Mouse (Mus musculus) urinary bladder, postnatal 10 days (tissue): Measurements from ENCODE around the gene Ppp1r1c.
A peak's percentile ranks its signal among the peaks of the same experiment; 100 is the strongest.
"Not testable (repeated sequence)": the region's sequence is repeated elsewhere in the genome, so short reads cannot be mapped to it uniquely, and the experiment has no call there.

Source experiments
- DNase-seq: peaks from one replicate; pipeline ENCODE4 v3.0.0; 2022; ENCODE audit warnings: low spot score

Gene Ppp1r1c

GRCm38 (mm10) chr2:79744164-79744563, 36.6 kb downstream of the Ppp1r1c start:
- DNase-seq = no peak

GRCm38 (mm10) chr2:79751685-79752084, 44.1 kb downstream of the Ppp1r1c start:
- DNase-seq = no peak

GRCm38 (mm10) chr2:79760018-79760417, 52.4 kb downstream of the Ppp1r1c start:
- DNase-seq = no peak

GRCm38 (mm10) chr2:79762723-79763388, 55.3 kb downstream of the Ppp1r1c start:
- DNase-seq = no peak

GRCm38 (mm10) chr2:79765032-79765431, 57.5 kb downstream of the Ppp1r1c start:
- no peak for DNase-seq

- no peak for DNase-seq
Measured at GRCm38 (mm10) chr2:79765723-79766122, 58.1 kb downstream of the Ppp1r1c start.

- DNase-seq = no peak
Measured at GRCm38 (mm10) chr2:79768625-79769024, 61.0 kb downstream of the Ppp1r1c start.

- no peak for DNase-seq
Measured at GRCm38 (mm10) chr2:79770307-79770706, 62.7 kb downstream of the Ppp1r1c start.

GRCm38 (mm10) chr2:79774372-79774771, 66.8 kb downstream of the Ppp1r1c start:
- peak; percentile 31 for DNase-seq

- DNase-seq = no peak
Measured at GRCm38 (mm10) chr2:79777801-79778200, 70.2 kb downstream of the Ppp1r1c start.

- DNase-seq = no peak
Measured at GRCm38 (mm10) chr2:79780772-79781171, 73.2 kb downstream of the Ppp1r1c start.

GRCm38 (mm10) chr2:79785541-79786134, 78.1 kb downstream of the Ppp1r1c start:
- no peak for DNase-seq

GRCm38 (mm10) chr2:79786467-79786866, 78.9 kb downstream of the Ppp1r1c start:
- no peak for DNase-seq

- DNase-seq = no peak
Measured at GRCm38 (mm10) chr2:79793186-79793585, 85.6 kb downstream of the Ppp1r1c start.

GRCm38 (mm10) chr2:79797444-79797843, 89.9 kb downstream of the Ppp1r1c start:
- DNase-seq = no peak

- DNase-seq = no peak
Measured at GRCm38 (mm10) chr2:79798627-79799026, 91.0 kb downstream of the Ppp1r1c start.

- no peak for DNase-seq
Measured at GRCm38 (mm10) chr2:79815708-79816484, 108.3 kb downstream of the Ppp1r1c start.

- DNase-seq = no peak
Measured at GRCm38 (mm10) chr2:79819543-79819942, 112.0 kb downstream of the Ppp1r1c start.

- no peak for DNase-seq
Measured at GRCm38 (mm10) chr2:79825853-79826252, 118.3 kb downstream of the Ppp1r1c start.

GRCm38 (mm10) chr2:79839090-79839489, 131.5 kb downstream of the Ppp1r1c start:
- no peak for DNase-seq

GRCm38 (mm10) chr2:79839513-79839912, 131.9 kb downstream of the Ppp1r1c start:
- no peak for DNase-seq

- not testable (repeated sequence) for DNase-seq
Measured at GRCm38 (mm10) chr2:79847396-79847795, 139.8 kb downstream of the Ppp1r1c start.

- no peak for DNase-seq
Measured at GRCm38 (mm10) chr2:79856874-79857273, 149.3 kb downstream of the Ppp1r1c start.
